Mouse (Mus musculus): ENCODE results near the gene Mettl13. TPM values are rescaled to one million over a fixed set of nuclear protein-coding genes. Genes with fewer than 3 reads are reported as not detected.

Gene Mettl13
- polyA plus RNA-seq, 1 experiment, result 3.0 TPM

DNA sequence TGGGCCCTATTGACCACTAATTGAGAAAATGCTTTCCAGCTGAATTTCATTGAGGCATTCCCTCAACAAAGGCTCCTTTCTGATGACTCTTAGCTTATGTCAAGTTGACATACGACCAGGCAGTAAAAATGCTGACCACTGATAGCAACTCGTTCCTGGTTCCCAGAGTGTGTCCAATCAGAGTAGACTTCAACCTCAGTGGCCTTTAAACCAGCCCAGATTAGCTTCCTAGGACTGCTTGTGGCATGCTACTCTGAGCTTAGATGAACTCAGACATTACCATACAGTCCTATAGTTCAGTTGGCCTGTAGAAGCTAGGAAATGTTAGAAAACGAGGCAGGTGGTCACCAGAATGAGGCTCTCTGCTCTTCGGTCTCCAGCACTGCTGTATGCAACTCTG is 16.0 kb downstream of the Mettl13 start:
- Histone ChIP-seq H3K27me3 (ENCODE audit: control insufficient read depth, insufficient read depth, low read length) (no peaks in the 10 kb centered on the region), H3K4me3 (ENCODE audit: low read depth, low read length) (no peak overlapping the region), H3K36me3 (ENCODE audit: control insufficient read depth, insufficient read depth, low read length) (peaks cover 30% of the 10 kb centered on the region), H3K27ac (ENCODE audit: insufficient read depth, low read depth, low read length) (no peak overlapping the region), H3K4me1 (ENCODE audit: control insufficient read depth, insufficient read depth, insufficient read length, low read length) (no peaks in the 10 kb centered on the region)
- TF ChIP-seq POLR2A (IDR thresholded peaks at IDR 0.05; ENCODE audit: low read depth, low read length) (no peak), CTCF (IDR thresholded peaks at IDR 0.05; ENCODE audit: extremely low read depth, insufficient read length, insufficient replicate concordance, low read depth, low read length) (no peak)
- 55% methylated on average over 4 of the region's 4 CpGs for WGBS

DNA sequence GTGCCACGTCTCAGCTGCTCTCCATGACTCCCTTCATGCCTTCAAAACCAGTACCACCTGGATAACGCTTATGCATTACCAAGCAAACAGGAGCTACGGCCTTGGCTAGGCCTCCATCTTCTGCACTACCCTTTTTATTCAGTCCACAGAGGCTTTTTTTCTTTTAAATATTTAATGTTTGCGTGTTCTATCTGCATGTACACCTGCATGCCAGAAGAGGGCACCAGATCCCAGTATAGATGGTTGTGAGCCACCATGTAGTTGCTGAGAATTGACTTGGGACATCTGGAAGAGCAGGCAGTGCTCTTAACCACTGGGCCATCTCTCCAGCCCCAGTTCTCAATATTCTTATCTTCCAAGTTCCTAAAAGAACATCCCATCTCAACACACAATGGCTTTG is 16.8 kb downstream of the Mettl13 start:
- no peaks in the 10 kb centered on the region for H3K27me3 ChIP-seq (ENCODE audit: control insufficient read depth, insufficient read depth, low read length)
- H3K4me3 ChIP-seq (ENCODE audit: low read depth, low read length), result no peak overlapping the region
- WGBS, result 74% methylated on average over 4 of the region's 4 CpGs
- H3K36me3 ChIP-seq (ENCODE audit: control insufficient read depth, insufficient read depth, low read length), result peaks cover 23% of the 10 kb centered on the region
- H3K27ac ChIP-seq (ENCODE audit: insufficient read depth, low read depth, low read length), result no peak overlapping the region
- TF ChIP-seq POLR2A (IDR thresholded peaks at IDR 0.05; ENCODE audit: low read depth, low read length) (no peak), CTCF (IDR thresholded peaks at IDR 0.05; ENCODE audit: extremely low read depth, insufficient read length, insufficient replicate concordance, low read depth, low read length) (no peak; the same call in 1 of the 2 replicates)
- H3K4me1 ChIP-seq (ENCODE audit: control insufficient read depth, insufficient read depth, insufficient read length, low read length), result no peaks in the 10 kb centered on the region

DNA sequence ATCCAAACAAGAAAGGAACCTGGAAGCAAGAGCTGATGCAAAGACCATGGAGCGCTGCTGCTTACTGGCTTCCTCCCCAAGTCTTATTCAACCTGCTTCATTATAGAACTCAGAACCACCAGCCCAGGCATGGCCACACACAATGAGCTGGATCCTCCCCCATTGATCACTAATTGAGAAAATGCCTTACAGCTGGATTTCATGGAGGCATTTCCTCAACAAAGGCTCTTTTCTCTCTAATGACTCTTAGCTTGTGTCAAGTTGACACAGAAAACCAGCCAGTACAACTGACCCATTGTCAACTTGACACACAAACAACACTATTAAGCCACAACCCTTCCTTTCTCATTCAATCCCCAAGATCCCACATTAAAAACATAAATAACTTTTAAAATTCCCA is 17.7 kb downstream of the Mettl13 start:
- H3K27ac ChIP-seq (ENCODE audit: insufficient read depth, low read depth, low read length), result no peak overlapping the region
- no peak overlapping the region for H3K4me3 ChIP-seq (ENCODE audit: low read depth, low read length)
- 100% methylated on average over 1 of the region's 1 CpGs for WGBS
- H3K4me1 ChIP-seq (ENCODE audit: control insufficient read depth, insufficient read depth, insufficient read length, low read length), result no peaks in the 10 kb centered on the region
- no peaks in the 10 kb centered on the region for H3K27me3 ChIP-seq (ENCODE audit: control insufficient read depth, insufficient read depth, low read length)
- H3K36me3 ChIP-seq (ENCODE audit: control insufficient read depth, insufficient read depth, low read length), result peaks cover 15% of the 10 kb centered on the region
- TF ChIP-seq POLR2A (IDR thresholded peaks at IDR 0.05; ENCODE audit: low read depth, low read length) (no peak), CTCF (IDR thresholded peaks at IDR 0.05; ENCODE audit: extremely low read depth, insufficient read length, insufficient replicate concordance, low read depth, low read length) (no peak)

DNA sequence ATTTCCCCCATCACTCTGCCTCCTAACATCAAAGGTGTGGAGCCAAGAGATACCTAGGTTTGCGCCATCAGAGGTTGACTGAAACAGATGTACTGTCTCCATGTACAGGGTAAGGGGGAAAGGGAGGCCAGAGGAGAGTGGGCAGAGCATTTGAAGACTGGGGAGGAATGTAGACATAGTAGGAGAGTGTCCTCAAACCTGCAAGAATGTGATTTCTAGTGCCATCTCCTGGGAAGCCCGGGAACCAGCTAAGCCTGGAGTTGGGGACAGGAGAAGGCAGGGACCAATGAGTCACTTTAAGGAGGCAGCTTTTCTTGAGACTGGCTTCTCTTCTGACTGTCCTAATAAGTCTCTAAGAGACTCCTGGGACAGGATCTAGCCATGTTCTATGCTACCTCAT is 18.7 kb downstream of the Mettl13 start:
- Histone ChIP-seq H3K4me1 (ENCODE audit: control insufficient read depth, insufficient read depth, insufficient read length, low read length) (no peaks in the 10 kb centered on the region), H3K36me3 (ENCODE audit: control insufficient read depth, insufficient read depth, low read length) (peaks cover 8% of the 10 kb centered on the region)
- WGBS, result 65% methylated on average over 2 of the region's 2 CpGs

DNA sequence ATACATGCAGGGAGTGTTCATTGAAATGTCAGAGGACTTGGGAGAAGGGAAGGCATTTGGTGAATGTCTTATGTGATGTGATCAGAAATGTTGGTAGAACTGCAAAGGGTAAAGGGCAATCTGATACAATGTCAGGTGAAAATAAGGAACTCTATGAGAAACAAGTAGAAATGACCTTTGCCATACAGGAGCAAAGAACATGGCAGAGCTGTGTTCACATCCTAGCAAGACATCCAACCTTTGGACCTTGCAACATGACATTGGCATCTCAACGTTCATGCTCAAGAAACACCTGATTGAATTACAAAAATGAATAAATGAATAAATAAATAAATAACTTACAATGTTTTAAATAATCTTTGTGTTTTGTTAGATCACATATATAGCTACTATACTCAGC is 33.2 kb downstream of the Mettl13 start:
- Histone ChIP-seq H3K27me3 (ENCODE audit: control insufficient read depth, insufficient read depth, low read length) (no peaks in the 10 kb centered on the region), H3K36me3 (ENCODE audit: control insufficient read depth, insufficient read depth, low read length) (no peaks in the 10 kb centered on the region), H3K27ac (ENCODE audit: insufficient read depth, low read depth, low read length) (no peak overlapping the region), H3K4me3 (ENCODE audit: low read depth, low read length) (no peak overlapping the region), H3K4me1 (ENCODE audit: control insufficient read depth, insufficient read depth, insufficient read length, low read length) (no peaks in the 10 kb centered on the region)
- TF ChIP-seq CTCF (IDR thresholded peaks at IDR 0.05; ENCODE audit: extremely low read depth, insufficient read length, insufficient replicate concordance, low read depth, low read length), result no peak
- no peak for TF ChIP-seq POLR2A (IDR thresholded peaks at IDR 0.05; ENCODE audit: low read depth, low read length)
- 36% methylated on average over 1 of the region's 1 CpGs for WGBS

More for the DNA sequence above, 18.7 kb downstream of the Mettl13 start:
- H3K27ac ChIP-seq (ENCODE audit: insufficient read depth, low read depth, low read length), result no peak overlapping the region
- no peak overlapping the region for H3K4me3 ChIP-seq (ENCODE audit: low read depth, low read length)
- no peak for TF ChIP-seq CTCF (IDR thresholded peaks at IDR 0.05; ENCODE audit: extremely low read depth, insufficient read length, insufficient replicate concordance, low read depth, low read length)
- TF ChIP-seq POLR2A (IDR thresholded peaks at IDR 0.05; ENCODE audit: low read depth, low read length), result no peak
- H3K27me3 ChIP-seq (ENCODE audit: control insufficient read depth, insufficient read depth, low read length), result no peaks in the 10 kb centered on the region

DNA sequence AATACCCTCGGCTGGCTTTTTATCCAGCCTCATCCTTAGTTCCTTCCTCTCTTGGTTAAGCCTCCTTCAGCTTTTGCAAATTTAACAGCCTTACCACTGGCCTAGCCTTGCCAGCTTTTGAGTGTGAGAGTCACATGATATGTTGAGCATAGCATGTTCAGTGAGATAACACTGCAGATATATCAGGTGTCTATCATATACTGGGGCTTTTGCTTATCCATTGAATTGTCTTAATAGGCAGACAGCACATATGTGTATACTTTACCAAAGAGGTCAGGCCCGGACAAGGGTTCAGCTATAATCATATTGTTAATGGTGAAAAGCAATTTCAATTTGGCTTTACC is 38.4 kb downstream of the Mettl13 start:
- Histone ChIP-seq H3K4me3 (ENCODE audit: low read depth, low read length) (no peak overlapping the region), H3K27me3 (ENCODE audit: control insufficient read depth, insufficient read depth, low read length) (no peaks in the 10 kb centered on the region), H3K4me1 (ENCODE audit: control insufficient read depth, insufficient read depth, insufficient read length, low read length) (no peaks in the 10 kb centered on the region), H3K27ac (ENCODE audit: insufficient read depth, low read depth, low read length) (no peak overlapping the region), H3K36me3 (ENCODE audit: control insufficient read depth, insufficient read depth, low read length) (no peaks in the 10 kb centered on the region)
- TF ChIP-seq CTCF (IDR thresholded peaks at IDR 0.05; ENCODE audit: extremely low read depth, insufficient read length, insufficient replicate concordance, low read depth, low read length) (no peak), POLR2A (IDR thresholded peaks at IDR 0.05; ENCODE audit: low read depth, low read length) (no peak)
- 72% methylated on average over 2 of the region's 2 CpGs for WGBS

DNA sequence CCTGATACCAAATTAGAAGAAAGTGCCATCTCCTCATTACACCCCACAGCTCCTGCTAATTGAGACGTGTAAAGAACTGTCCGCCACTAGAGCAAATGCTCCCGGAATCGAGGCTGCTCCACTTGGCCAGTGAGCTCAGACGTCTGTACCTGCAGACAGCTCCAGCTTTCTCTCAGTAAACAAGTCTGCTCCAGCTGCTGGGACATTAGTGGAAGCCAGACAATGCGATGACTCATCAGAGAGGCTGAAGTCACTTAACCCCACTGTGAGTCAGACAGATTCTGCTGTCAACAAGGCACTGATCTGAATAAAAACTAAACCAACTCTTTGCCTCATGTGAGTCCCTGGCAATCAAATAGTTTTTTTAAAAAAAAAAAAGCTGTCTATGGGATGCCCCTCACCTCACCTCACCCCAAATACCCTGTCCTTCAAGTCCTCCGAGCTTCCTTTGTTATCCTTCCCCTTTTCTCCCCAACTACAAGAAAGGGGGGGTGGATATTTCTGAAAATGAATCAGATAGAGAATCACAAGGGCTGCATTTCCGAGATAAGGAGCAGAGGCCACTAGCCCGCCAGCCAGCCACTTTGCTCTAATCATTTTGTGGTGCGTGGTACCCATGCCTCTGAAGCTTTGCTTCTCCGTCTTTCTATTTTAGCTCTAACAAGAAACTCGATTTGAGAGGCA is 38.9 kb downstream of the Mettl13 start:
- 29% methylated on average over 12 of the region's 12 CpGs for WGBS
- Histone ChIP-seq H3K36me3 (ENCODE audit: control insufficient read depth, insufficient read depth, low read length) (no peaks in the 10 kb centered on the region), H3K27me3 (ENCODE audit: control insufficient read depth, insufficient read depth, low read length) (no peaks in the 10 kb centered on the region), H3K4me1 (ENCODE audit: control insufficient read depth, insufficient read depth, insufficient read length, low read length) (no peaks in the 10 kb centered on the region), H3K4me3 (ENCODE audit: low read depth, low read length) (no peak overlapping the region), H3K27ac (ENCODE audit: insufficient read depth, low read depth, low read length) (no peak overlapping the region)
- no peak for TF ChIP-seq POLR2A (IDR thresholded peaks at IDR 0.05; ENCODE audit: low read depth, low read length)
- TF ChIP-seq CTCF (IDR thresholded peaks at IDR 0.05; ENCODE audit: extremely low read depth, insufficient read length, insufficient replicate concordance, low read depth, low read length), result no peak
